Mouse (Mus musculus) neutrophil, adult 5-6 weeks (primary cell): ENCODE measurements around the gene Atg9a. TPM values are rescaled to one million over a fixed set of nuclear protein-coding genes. Genes with fewer than 3 reads are reported as not detected.

Experiments used
- ATAC-seq: fragments of 151-379, 151-347 bp; 2 replicates; pipeline ENCODE4 v1.8.0; 2017; ENCODE audit warnings: mild to moderate bottlenecking, moderate TSS enrichment; ENCODE audit not compliant: insufficient number of reproducible peaks, poor library complexity, low FRiP score, severe bottlenecking; ENCODE audit errors: extremely low read depth
- total RNA-seq: library from RNA; stranded (forward); fragments of 200-1000 nt; gene quantifications from 2 replicates; pipeline ENCODE4 v1.2.3, GENCODE M21; 2017

Gene Atg9a
- total RNA-seq, 1 experiment from 2014 or later = 26.2 TPM

DNA sequence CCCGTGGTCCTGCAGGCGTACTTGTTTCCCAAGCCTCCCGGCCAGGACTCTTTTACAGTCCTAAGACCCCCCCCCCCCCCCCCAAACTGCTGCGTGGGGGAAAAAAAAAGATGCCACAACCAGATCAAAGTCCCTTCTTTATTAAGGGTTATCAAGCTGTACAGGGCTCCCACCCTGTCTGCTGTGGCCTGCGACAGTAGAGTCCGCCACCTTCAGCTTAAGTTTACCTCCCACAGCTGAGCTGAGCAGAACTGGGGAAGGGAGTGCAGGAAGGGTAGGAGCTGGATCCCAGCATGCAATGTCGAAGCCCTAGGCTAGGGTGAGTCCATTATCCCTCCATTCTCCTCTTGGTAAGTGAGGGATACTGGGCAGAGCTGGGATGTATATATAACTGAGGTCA lies 11.3 kb downstream of the Atg9a start:
- ATAC-seq = no peak

GRCm38 (mm10) chr1:75180105-75180590 lies 11.8 kb downstream of the Atg9a start, which contains the start of gene Abcb6:
Gene Abcb6, minus strand, starts transcription at chr1:75180392.
- peak; percentile 86 for ATAC-seq

DNA sequence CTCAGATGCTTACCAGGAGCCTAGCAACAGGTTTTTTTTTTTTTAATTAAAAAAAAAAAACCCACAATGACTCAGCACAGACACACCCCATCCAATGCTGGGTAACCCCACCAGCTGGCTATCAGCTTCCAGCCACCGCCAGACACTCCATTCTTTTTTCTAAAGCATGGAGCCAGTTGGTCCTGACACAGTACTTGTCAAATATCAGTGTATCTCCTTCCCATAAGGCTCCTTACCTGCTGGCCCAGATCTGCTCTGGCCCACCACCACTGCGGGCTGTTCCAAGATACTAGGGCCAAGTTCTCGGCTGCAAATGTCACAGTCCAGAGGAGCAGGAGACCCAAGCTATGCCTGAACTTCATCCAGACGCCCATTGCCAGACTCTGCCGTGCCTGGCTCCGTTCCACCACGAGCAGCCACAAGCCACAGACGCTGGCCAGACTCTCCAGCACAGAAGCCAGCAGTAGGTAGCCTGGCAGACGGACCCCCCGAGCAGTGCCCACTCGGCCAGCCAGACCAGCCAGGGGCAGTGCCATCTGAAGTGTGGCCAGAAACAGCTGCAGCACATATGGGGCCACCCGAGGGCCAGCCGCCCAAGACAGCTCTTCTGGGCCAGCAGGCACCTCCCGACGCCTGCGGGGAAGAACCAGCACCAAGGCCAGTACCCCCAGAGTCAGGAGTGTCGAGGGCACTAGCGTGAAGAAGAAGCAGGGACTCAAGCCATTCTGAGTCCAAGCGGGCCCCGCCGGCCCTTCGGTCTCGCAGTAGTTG lies 12.5 kb downstream of the Atg9a start:
- ATAC-seq = no peak

- ATAC-seq = peak; percentile 91
Measured at GRCm38 (mm10) chr1:75168472-75169464, 23.2 kb downstream of the Atg9a start, which contains the start of gene Zfand2b. Gene Zfand2b, plus strand, starts transcription at chr1:75168646.

GRCm38 (mm10) chr1:75168093-75168471 lies 23.9 kb downstream of the Atg9a start:
- no peak for ATAC-seq

GRCm38 (mm10) chr1:75160256-75160617 lies 31.8 kb downstream of the Atg9a start:
- ATAC-seq = no peak

- ATAC-seq = no peak
Measured at GRCm38 (mm10) chr1:75159540-75160255, 32.3 kb downstream of the Atg9a start.

- ATAC-seq = no peak
Measured at GRCm38 (mm10) chr1:75158990-75159389, 33.0 kb downstream of the Atg9a start.

- ATAC-seq = no peak
Measured at GRCm38 (mm10) chr1:75155837-75156236, 36.2 kb downstream of the Atg9a start.

DNA sequence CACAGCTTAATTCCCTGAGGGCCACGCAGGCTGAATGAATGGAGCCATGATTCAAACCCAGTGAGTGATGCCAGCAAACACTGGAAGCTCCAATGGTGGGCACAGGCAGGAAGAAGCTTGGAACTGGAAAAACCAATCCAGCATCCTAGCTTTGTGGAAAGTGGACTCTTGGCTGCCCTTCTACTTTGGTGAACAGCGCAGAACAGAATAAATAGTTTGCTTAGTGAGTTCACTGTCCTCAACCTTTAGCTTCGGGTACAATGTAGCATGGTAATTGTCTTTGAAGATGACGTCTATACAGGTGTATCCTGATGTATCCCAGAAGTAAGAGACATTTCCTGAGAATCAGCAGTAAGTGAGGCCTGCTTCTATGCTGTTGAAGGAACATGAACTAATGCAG lies 43.3 kb downstream of the Atg9a start:
- ATAC-seq = no peak

- ATAC-seq = no peak
Measured at GRCm38 (mm10) chr1:75147411-75148135, 44.4 kb downstream of the Atg9a start.

DNA sequence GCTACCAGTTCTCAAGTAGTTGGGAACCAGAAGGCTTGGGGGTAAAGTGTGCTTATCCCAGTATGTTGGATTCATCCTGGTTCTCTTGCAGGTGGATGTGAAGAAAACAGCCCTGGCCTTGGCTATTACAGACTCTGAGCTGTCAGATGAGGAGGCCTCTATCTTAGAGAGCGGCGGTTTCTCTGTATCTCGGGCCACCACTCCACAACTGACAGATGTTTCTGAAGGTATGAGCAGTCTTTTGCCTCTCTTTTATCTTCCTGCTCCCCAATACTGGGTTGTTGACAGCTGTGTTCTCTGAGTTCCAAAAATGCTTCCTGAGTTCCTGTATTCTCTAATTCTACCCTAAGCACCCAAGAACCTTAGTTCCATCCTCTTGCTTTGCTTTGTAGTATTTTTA lies 46.4 kb downstream of the Atg9a start:
- ATAC-seq = no peak

DNA sequence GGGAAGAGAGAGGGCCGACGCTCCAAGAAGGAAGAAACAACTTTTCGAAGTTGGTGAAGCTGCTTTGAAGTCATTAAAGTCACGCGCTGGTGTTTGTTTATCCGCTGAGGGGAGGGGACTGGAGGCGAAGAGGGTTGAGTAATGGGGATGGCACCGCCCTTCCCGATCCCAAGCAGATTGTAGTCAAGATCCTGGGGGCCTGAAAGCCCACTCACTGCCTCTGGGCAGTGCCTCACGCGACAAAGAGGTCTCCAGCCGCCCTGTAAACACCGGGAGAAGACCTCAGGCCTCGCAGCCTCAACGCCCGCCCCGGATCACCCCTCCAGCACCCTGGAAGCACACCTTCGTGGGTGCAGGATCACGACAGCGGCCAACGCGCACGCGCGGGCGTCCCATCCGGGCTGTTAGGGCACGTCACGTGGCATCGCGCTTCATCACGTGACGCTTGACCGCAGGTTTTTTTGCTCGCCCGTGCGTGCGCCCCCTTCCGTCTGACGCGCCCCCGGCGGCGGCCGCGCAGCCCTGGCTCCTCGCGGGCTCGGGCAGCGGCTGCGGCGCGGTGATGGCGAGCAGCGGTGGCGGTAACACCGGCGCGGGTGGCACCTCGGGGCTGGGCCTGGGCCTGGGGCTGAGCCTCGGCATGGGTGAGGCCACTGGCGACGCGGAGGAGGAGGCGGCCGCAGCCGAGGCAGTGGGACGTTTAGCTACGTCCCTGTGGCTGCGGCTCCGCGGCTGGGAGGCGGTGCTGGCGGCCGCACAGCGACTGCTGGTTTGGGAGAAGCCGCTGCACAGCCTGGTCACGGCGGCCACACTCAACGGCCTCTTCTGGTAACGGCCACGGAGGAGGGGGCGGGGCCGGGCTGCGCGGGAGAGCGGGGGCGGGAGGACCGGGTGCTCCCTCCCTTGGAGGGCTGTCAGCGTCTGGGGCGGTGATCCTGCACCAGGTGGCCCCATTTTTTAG lies 49.4 kb downstream of the Atg9a start, which contains the start of the genes Cnppd1 and Retreg2:
Gene Cnppd1 (minus strand): TSS at position 411 of the 961 bp plus-strand sequence.
Gene Retreg2 (plus strand): TSS at position 478 of the 961 bp plus-strand sequence.
- ATAC-seq = peak; percentile 62

GRCm38 (mm10) chr1:75141486-75142190 lies 50.4 kb downstream of the Atg9a start:
- peak; percentile 47 for ATAC-seq

DNA sequence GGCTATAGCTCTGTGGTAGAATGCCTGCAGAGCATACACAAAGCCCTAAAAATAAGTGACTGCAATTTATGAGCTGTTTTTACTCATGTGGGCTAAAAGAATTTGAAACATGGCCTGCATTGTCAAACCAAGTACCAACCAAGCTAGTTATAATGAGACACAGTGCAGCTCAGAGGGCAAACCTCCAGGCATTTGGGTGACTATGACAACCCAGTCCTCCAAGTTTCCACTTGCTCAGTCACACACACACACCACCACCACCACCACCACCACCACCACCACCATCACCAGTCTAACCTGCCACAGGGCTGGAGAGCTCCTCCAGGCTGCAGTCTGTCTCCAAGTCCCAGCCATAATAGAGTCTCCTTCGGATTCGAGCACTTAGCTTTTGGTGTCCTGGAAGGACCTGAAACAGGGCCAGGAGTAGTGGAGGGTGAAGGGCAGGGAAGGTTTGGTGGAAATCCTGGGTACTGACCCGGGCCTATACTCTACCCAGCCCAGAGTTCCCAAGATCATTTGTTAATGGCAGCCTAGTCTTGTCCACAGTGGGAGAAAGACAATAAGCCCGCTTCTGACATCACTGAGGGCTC lies 51.3 kb downstream of the Atg9a start:
- no peak for ATAC-seq

DNA sequence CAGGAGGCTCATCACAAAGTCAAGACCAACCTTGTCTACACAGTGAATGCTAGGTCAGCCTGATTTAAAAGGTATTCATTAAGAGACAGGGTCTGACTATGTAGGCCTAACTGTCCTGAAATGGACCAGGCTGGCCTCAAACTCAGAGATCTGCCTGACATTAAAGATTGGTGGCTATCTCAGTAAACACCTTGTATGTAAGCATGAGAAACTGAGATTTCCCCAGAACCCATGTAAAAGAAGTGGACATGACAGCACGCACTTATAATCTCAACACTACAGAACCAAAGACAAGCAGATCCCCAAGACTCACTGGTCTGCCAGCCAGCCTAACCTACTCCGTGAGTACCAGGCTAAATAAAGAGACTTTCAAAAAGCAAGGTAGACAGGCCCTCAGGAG lies 53.5 kb downstream of the Atg9a start:
- ATAC-seq = no peak
